Mouse (Mus musculus): ENCODE results near the gene Hist1h2bn.

GRCm38 (mm10) chr13:21752356-21752755 lies 1.6 kb upstream of the Hist1h2bn start:
- no peak for TF ChIP-seq CTCF (IDR thresholded peaks at IDR 0.05; ENCODE audit: borderline replicate concordance, insufficient read depth, low read length)
- no peak for TF ChIP-seq POLR2A (IDR thresholded peaks at IDR 0.05; ENCODE audit: low read depth, low read length)

Measured in embryonic fibroblast, embryonic 13.5 days (primary cell).